ENCODE assay signal across 1 mouse cellular context in genomic region chr19:5713730-5714129, GRCm38 (mm10).
A peak's percentile ranks its signal among the peaks of the same experiment; 100 is the strongest.
TF ChIP-seq lines count a peak whose summit lies in the region.

No protein-coding gene starts in this region.

TF ChIP-seq in myocyte, 11 proteins besides CTCF, POLR2A, EP300 and RAD21:
- peak in 1 of 3 experiments; percentile 50 for TF ChIP-seq MYOG (IDR thresholded peaks at IDR 0.05; ENCODE audit: control insufficient read depth in 1 of 3, insufficient read depth in 1 of 3, insufficient read length in 2 of 3, low read depth in 2 of 3)
- TF ChIP-seq E2F4 (IDR thresholded peaks at IDR 0.05; ENCODE audit: insufficient read depth): no peak
- no peak for TF ChIP-seq MYOD1 (IDR thresholded peaks at IDR 0.05; ENCODE audit: control insufficient read depth in 1 of 3, insufficient read length in 2 of 3, low read depth in 2 of 3)
